Mouse (Mus musculus) stomach, embryonic 14.5 days (tissue): ENCODE measurements around the gene Gm1113. TPM values are rescaled to one million over a fixed set of nuclear protein-coding genes. Genes with fewer than 3 reads are reported as not detected.

Experiments
- ATAC-seq: fragments of 200-750 bp; cut with Nextera tagmentation; 2 replicates; pipeline ENCODE4 v1.8.0; 2017; ENCODE audit warnings: low read depth, moderate TSS enrichment; ENCODE audit not compliant: insufficient number of reproducible peaks, insufficient read depth, low FRiP score
- H3K27ac ChIP-seq: fragments of 300-500 bp; sonication (generic); 2 replicates; pipeline ENCODE4 v1.5.1; 2014; ENCODE audit warnings: mild to moderate bottlenecking, low read length, moderate library complexity, mixed read lengths
- H3K27me3 ChIP-seq: fragments of 300-500 bp; sonication (generic); 2 replicates; pipeline ENCODE4 v1.6.1; 2014; ENCODE audit warnings: low read length, control low read depth, mixed read lengths; ENCODE audit not compliant: control insufficient read depth, insufficient read depth
- H3K36me3 ChIP-seq: fragments of 300-500 bp; sonication (generic); 2 replicates; pipeline ENCODE4 v1.6.1; 2014; ENCODE audit warnings: mild to moderate bottlenecking, control low read depth, low read length, moderate library complexity, mixed read lengths; ENCODE audit not compliant: control insufficient read depth, insufficient read depth
- H3K4me1 ChIP-seq: fragments of 300-500 bp; sonication (generic); 2 replicates; pipeline ENCODE4 v1.6.1; 2014; ENCODE audit warnings: low read length, control low read depth, mixed read lengths; ENCODE audit not compliant: control insufficient read depth, insufficient read depth
- H3K4me2 ChIP-seq: fragments of 300-500 bp; sonication (generic); replicated peaks from 2 replicates; pipeline ENCODE4 v1.6.1; 2014; ENCODE audit warnings: low read depth, low read length, control low read depth
- H3K4me3 ChIP-seq: fragments of 300-500 bp; sonication (generic); 2 replicates; pipeline ENCODE4 v1.5.1; 2014; ENCODE audit warnings: low read depth, low read length, control low read depth
- H3K9ac ChIP-seq: fragments of 300-500 bp; sonication (generic); replicated peaks from 2 replicates; pipeline ENCODE4 v1.6.1; 2014; ENCODE audit warnings: low read depth, mild to moderate bottlenecking, control low read depth, low read length, moderate library complexity, mixed read lengths
- H3K9me3 ChIP-seq: fragments of 300-500 bp; sonication (generic); 2 replicates; pipeline ENCODE4 v1.6.1; 2016; ENCODE audit warnings: low read depth, low read length, control low read depth; ENCODE audit not compliant: control insufficient read depth
- WGBS: fragments of 180-500 bp; shearing (Covaris S2); extraction: QIAGEN DNeasy Blood & Tissue Kit; methylation state at CpG from one replicate; pipeline ENCODE4 v1.1.7; 2014; 5-methylcytosine and 5-hydroxymethylcytosine counted together
- polyA plus RNA-seq: library from polyadenylated mRNA; unstranded; fragments of >200 nt; fragmentation: Nextera tagmentation; extraction: Ambion mirVana; gene quantifications from 2 replicates; pipeline ENCODE4 v1.2.1, GENCODE M21; 2014

Gm1113 gene
- polyA plus RNA-seq, 1 experiment from 2014 or later: not detected

DNA sequence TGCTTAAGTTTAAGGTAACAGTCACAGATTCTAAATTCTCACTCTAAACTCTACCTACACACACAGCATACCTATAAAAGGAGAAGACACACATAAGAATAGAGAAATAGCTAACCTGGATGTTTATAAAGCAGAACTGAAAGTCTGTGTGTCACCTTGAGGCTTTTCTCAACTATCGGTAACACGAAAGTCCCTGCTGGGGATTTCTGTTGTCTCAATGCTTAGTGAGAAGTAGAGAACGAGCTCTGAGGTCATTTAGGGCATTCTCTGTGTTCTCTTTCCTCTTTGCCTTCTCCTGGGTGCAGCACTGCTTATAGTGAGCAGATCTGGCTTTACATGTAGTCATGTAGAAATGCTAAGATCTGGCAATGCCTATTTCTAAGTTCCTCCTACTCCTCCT lies 34.1 kb downstream of the Gm1113 start:
- peaks cover 28% of the 10 kb centered on the region for H3K36me3 ChIP-seq
- H3K4me2 ChIP-seq: no peak overlapping the region
- no peaks in the 10 kb centered on the region for H3K9me3 ChIP-seq
- WGBS: 91% methylated on average over 3 of the region's 3 CpGs
- H3K9ac ChIP-seq: no peak overlapping the region
- no peak for ATAC-seq
- H3K27me3 ChIP-seq: no peaks in the 10 kb centered on the region
- H3K27ac ChIP-seq: no peak overlapping the region
- H3K4me3 ChIP-seq: no peak overlapping the region
- no peaks in the 10 kb centered on the region for H3K4me1 ChIP-seq

DNA sequence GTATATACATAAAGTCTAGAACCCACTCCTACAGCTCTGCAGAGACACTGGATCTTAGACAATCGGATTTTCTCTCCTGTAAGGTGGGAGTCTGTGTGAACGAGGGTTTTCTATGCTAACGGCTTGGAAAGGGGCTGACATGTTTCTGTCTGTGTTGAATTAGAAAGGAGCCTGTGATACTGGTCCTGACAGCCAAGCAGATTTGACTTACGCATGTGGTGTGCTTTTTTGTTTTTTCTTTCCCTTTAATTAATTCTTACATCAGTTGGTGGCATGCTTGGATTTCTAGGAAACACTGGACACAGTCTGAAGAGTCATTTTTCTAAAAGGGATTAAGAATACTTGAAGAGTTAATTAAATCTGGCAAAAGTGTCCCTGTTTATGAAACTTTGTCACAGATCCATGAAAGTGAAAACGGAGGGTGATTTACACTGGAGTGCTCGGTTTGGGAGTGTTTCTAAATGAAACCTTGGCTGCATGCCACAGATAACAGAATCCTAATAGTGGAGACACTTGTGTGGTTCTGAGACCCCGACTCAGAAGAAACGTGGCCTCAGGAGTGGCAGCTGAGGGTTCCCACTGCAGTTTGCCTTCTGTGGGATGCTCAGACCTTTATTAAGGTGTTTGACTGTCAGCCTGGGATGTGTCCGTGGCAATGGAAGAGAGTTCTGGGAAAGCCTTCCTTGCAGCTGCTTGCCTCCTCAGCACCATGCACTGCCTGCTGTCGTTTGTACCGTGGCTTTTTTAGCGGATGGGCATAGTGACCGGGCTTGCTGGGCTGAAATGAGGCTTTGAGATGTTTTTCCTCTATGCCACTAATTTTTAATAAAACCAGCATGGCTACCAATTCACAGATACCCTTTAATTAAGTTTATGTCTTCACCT lies 35.8 kb downstream of the Gm1113 start:
- H3K27ac ChIP-seq: no peak overlapping the region
- H3K4me2 ChIP-seq: no peak overlapping the region
- no peaks in the 10 kb centered on the region for H3K4me1 ChIP-seq
- no peak overlapping the region for H3K9ac ChIP-seq
- no peaks in the 10 kb centered on the region for H3K27me3 ChIP-seq
- peaks cover 33% of the 10 kb centered on the region for H3K36me3 ChIP-seq
- no peaks in the 10 kb centered on the region for H3K9me3 ChIP-seq
- no peak for ATAC-seq
- WGBS: 67% methylated on average over 13 of the region's 13 CpGs
- H3K4me3 ChIP-seq: no peak overlapping the region

DNA sequence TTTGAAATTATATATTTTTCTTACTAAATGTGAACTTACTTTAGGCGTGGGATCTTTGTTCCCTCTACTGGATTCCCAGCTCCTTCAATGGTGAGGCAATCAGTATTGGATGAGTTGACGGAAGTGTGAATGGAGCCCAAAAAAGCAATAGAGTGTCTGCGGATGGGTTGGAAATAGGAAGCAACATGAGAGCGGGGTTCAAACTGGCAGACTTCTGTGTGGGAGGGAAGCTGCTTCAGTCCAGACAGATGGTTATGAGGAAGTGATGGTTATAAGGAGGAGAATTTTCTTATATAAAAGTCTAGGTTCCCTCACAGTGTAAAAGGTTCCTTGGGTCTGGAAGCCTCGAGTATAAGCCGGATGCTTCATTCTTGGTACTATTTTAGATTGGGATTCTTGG lies 38.6 kb downstream of the Gm1113 start:
- H3K4me2 ChIP-seq: no peak overlapping the region
- no peak overlapping the region for H3K4me3 ChIP-seq
- no peaks in the 10 kb centered on the region for H3K9me3 ChIP-seq
- no peak for ATAC-seq
- no peak overlapping the region for H3K27ac ChIP-seq
- WGBS: 90% methylated on average over 6 of the region's 6 CpGs
- H3K36me3 ChIP-seq: peaks cover 30% of the 10 kb centered on the region
- no peak overlapping the region for H3K9ac ChIP-seq
- H3K4me1 ChIP-seq: no peaks in the 10 kb centered on the region
- no peaks in the 10 kb centered on the region for H3K27me3 ChIP-seq

DNA sequence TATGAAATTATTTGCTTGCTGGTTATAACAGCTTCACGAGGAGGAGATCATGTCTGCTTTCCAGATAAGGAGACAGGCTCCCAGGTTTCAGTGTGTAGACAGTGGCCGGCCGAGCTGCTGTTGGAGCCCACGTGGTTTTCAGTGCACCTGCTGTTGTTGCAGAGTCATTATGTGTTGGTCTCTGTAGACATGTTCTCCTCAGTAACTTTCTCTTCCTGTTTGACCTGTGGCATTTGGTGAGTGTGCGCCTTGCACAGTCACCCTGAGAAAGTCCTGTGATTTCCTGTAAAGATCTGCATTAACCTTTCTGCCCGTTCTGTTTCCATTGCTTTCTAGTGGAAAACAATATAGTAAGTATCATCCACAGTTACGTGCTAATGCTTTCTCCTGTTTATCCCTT lies 42.7 kb downstream of the Gm1113 start:
- Histone ChIP-seq H3K27me3 (no peaks in the 10 kb centered on the region), H3K36me3 (peaks cover 35% of the 10 kb centered on the region), H3K4me2 (no peak overlapping the region), H3K9me3 (no peaks in the 10 kb centered on the region), H3K4me3 (no peak overlapping the region), H3K4me1 (no peaks in the 10 kb centered on the region), H3K27ac (no peak overlapping the region), H3K9ac (no peak overlapping the region)
- WGBS: 84% methylated on average over 7 of the region's 7 CpGs
- no peak for ATAC-seq

DNA sequence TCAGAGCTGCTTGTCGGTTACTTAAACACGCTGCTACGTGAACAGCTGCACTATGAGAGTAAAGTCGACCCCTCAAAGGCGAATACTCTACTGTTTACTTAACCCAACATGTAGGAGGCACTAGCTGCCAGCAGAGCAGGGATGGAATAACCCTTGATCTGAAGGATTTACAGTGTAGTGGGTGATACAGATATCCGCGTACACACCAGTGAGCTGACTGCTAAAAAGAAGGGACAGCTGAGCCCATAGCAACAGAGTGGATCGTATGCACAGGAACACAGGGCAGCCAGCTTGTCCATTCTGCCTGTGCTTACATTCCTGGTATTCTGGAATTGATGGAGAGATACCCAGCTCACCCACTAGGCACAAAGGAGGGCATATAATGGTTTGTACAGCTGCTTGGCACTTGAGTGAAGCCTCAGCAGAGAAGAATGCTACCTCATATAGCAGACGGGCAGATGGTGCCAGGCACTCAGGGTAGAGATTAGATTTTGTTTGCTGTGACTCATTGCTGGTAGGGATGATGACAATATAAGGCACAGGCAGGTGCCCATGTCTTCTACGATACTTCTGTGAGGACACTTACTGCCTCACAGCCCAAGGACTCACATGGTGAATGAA lies 43.9 kb downstream of the Gm1113 start:
- ATAC-seq: no peak
- WGBS: 61% methylated on average over 10 of the region's 10 CpGs
- H3K27ac ChIP-seq: no peak overlapping the region
- H3K4me2 ChIP-seq: no peak overlapping the region
- no peaks in the 10 kb centered on the region for H3K27me3 ChIP-seq
- H3K36me3 ChIP-seq: peaks cover 39% of the 10 kb centered on the region
- H3K4me3 ChIP-seq: no peak overlapping the region
- no peaks in the 10 kb centered on the region for H3K9me3 ChIP-seq
- H3K4me1 ChIP-seq: no peaks in the 10 kb centered on the region
- H3K9ac ChIP-seq: no peak overlapping the region

DNA sequence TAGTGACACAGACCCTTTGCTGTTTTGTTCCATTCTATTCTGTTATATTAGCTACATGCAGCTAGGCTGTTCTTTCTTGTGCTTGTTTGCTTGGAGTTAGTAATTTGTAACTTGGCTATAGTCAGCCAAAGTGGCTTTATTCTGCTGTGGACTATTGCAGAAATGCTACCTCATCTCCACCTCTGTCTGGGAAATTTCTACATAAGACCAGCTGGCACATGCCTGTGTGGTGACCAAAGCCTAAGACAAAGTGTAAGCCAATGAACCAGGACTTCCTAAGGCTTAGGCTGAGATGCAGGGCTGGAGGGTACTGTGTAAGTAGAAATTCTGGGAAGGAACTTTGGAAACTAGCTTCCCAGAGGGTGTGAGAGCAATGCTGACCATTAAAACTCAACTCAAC lies 49.2 kb downstream of the Gm1113 start:
- H3K27ac ChIP-seq: no peak overlapping the region
- no peak overlapping the region for H3K4me3 ChIP-seq
- no peak overlapping the region for H3K9ac ChIP-seq
- H3K27me3 ChIP-seq: no peaks in the 10 kb centered on the region
- peaks cover 23% of the 10 kb centered on the region for H3K36me3 ChIP-seq
- no peak overlapping the region for H3K4me2 ChIP-seq
- ATAC-seq: no peak
- no peaks in the 10 kb centered on the region for H3K4me1 ChIP-seq
- H3K9me3 ChIP-seq: no peaks in the 10 kb centered on the region

DNA sequence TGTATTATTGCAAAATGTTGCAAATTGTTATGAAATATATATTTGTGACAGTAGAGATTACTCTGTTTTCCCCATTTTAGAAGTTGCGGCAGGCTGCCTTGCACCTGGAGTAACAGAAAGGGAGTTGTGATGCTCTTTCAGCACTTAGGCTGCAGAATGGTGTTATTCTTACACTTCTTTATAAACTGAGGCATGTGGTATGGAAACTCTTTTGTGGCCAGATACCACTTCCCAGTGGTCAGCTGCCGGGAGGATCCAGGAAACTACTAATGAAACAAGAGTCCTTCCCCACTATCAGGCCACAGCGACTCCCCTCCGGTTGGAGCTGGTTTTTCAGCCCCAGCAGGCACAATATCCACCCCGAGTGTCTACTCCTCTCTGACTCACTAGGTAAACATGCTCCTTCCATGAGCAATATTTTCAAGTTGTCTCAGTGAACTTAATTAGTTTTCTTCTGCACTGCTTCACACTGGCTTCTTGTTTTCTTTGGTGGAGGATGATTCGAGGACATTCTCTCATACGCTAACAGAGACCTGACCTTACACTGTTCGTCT lies 50.7 kb downstream of the Gm1113 start:
- H3K27me3 ChIP-seq: no peaks in the 10 kb centered on the region
- 47% methylated on average over 8 of the region's 8 CpGs for WGBS
- peak; percentile 72 for ATAC-seq
- peaks cover 23% of the 10 kb centered on the region for H3K36me3 ChIP-seq
- H3K9me3 ChIP-seq: no peaks in the 10 kb centered on the region
- H3K4me2 ChIP-seq: no peak overlapping the region
- no peak overlapping the region for H3K9ac ChIP-seq
- H3K4me3 ChIP-seq: no peak overlapping the region
- no peak overlapping the region; the same call in 1 of the 2 replicates for H3K27ac ChIP-seq
- no peaks in the 10 kb centered on the region for H3K4me1 ChIP-seq

DNA sequence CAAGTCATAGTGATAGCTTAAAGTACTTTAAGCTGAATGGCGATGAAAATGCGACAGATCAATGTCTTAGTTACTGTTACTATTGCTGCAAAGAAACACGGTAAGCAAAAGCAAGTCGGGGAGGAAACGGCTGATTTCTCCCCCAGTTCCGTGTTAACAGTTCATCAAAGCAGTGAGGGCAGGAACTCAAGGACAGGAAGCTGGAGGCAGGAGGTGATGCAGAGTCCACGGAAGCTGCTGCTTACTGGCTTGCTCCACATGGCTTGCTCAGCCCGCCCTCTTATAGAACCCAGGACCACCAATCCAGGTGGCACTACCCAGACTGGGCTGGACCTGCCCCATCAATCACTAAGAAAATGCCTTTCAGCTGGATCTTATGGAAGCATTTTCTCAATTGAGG lies 58.5 kb downstream of the Gm1113 start:
- Histone ChIP-seq H3K27ac (no peak overlapping the region), H3K4me1 (no peaks in the 10 kb centered on the region), H3K9ac (no peak overlapping the region), H3K4me2 (no peak overlapping the region), H3K9me3 (no peaks in the 10 kb centered on the region), H3K36me3 (peaks cover 44% of the 10 kb centered on the region; the same call in 1 of the 2 replicates), H3K4me3 (no peak overlapping the region), H3K27me3 (no peaks in the 10 kb centered on the region)
- ATAC-seq: no peak
- WGBS: 80% methylated on average over 8 of the region's 8 CpGs
